10 mouse cellular contexts compared by ENCODE assay signal in genomic region chr6:125160558-125160853, GRCm38 (mm10). TPM values are rescaled to one million over a fixed set of nuclear protein-coding genes. Genes with fewer than 3 reads are reported as not detected.
DNase-seq lines count a peak whose midpoint lies in the region; ATAC-seq lines count a peak whose summit lies in the region.
"Had no signal": no experiment of that assay in that cellular context is flagged by ENCODE, and none has a peak within 500 bp of the region (broad histone marks: within the 10 kb centered on the region; RNA-seq: fewer than 3 reads in every experiment).

No protein-coding gene starts in this region.

- H3K27ac ChIP-seq in heart, embryonic 12.5 days (ENCODE audit: poor library complexity, severe bottlenecking) = peak overlapping the region; percentile 82
- H3K27ac ChIP-seq in intestine, embryonic 15.5 days = peak overlapping the region; percentile 62

- 31% methylated on average over 10 of the region's 10 CpGs for WGBS in heart, embryonic 12.5 days
- WGBS in intestine, embryonic 15.5 days = 43% methylated on average over 10 of the region's 10 CpGs

- no peaks in the 10 kb centered on the region for H3K9me3 ChIP-seq in heart, embryonic 12.5 days (replicated peaks)
- no peaks in the 10 kb centered on the region for H3K9me3 ChIP-seq in intestine, embryonic 15.5 days

- no peak for DNase-seq in heart, adult 8-10 months (ENCODE audit: low spot score)
- peak; percentile 25 for DNase-seq in urinary bladder, postnatal 25 days (ENCODE audit: low spot score)
- DNase-seq in urinary bladder, postnatal 14 days (ENCODE audit: low spot score) = no peak
- DNase-seq in right cerebral cortex, adult 18-20 months = no peak
- no peak for DNase-seq in cerebellum, adult 8-10 months
- no peak for DNase-seq in right cerebral cortex, postnatal 36 days (ENCODE audit: low spot score in 2 of 2)
- DNase-seq: cerebellum, adult 11-12 months; right cerebral cortex, postnatal 25 days had no signal

- no peak overlapping the region for H3K4me2 ChIP-seq in heart, embryonic 12.5 days
- no peak overlapping the region for H3K4me2 ChIP-seq in intestine, embryonic 15.5 days (replicated peaks)

- peaks cover 31% of the 10 kb centered on the region for H3K4me1 ChIP-seq in heart, embryonic 12.5 days (replicated peaks)
- peaks cover 24% of the 10 kb centered on the region for H3K4me1 ChIP-seq in intestine, embryonic 15.5 days (replicated peaks)

- ATAC-seq in heart, embryonic 12.5 days (ENCODE audit: insufficient number of reproducible peaks, low FRiP score) = no peak
- ATAC-seq in intestine, embryonic 15.5 days = no peak

- peaks cover 70% of the 10 kb centered on the region for H3K36me3 ChIP-seq in heart, embryonic 12.5 days
- H3K36me3 ChIP-seq in intestine, embryonic 15.5 days = peaks cover 13% of the 10 kb centered on the region

- no peak overlapping the region; the same call in 1 of the 2 replicates for H3K9ac ChIP-seq in heart, embryonic 12.5 days
- no peak overlapping the region for H3K9ac ChIP-seq in intestine, embryonic 15.5 days

- no peaks in the 10 kb centered on the region for H3K27me3 ChIP-seq in heart, embryonic 12.5 days (replicated peaks)
- no peaks in the 10 kb centered on the region for H3K27me3 ChIP-seq in intestine, embryonic 15.5 days (replicated peaks)

- H3K4me3 ChIP-seq in heart, embryonic 12.5 days = no peak overlapping the region
- H3K4me3 ChIP-seq in intestine, embryonic 15.5 days (replicated peaks) = no peak overlapping the region

RNA-seq across cellular contexts. Expression of gene Gapdh, which starts 5.8 kb away (rescaled TPM):
- polyA plus RNA-seq in heart, embryonic 12.5 days (2016; fragmentation: Nextera tagmentation; extraction: Ambion mirVana) = 4,345 and 4,378 TPM in 2 replicates
- total RNA-seq in heart, adult 8-10 months (2022) = 1,000 to 10,000 TPM; 4,410 to 5,784 (median 5,238) TPM
- polyA plus RNA-seq in intestine, embryonic 15.5 days (2015; fragmentation: Nextera tagmentation; extraction: Ambion mirVana) = 2,230 and 2,316 TPM in 2 replicates

RNA-seq across cellular contexts. Expression of gene Iffo1, which starts 15.5 kb away (rescaled TPM):
- polyA plus RNA-seq in heart, embryonic 12.5 days (2016; fragmentation: Nextera tagmentation; extraction: Ambion mirVana) = 11.3 and 11.8 TPM in 2 replicates
- 10 to 100 TPM in 2 of 4 experiments, 1 to 10 TPM in 2; 5.2 to 11.9 (median 9.4) TPM for total RNA-seq in heart, adult 8-10 months (2022)
- polyA plus RNA-seq in intestine, embryonic 15.5 days (2015; fragmentation: Nextera tagmentation; extraction: Ambion mirVana) = 6.9 and 7.2 TPM in 2 replicates

RNA-seq across cellular contexts. Expression of gene Nop2, which starts 28.8 kb away (rescaled TPM):
- 55.0 and 56.2 TPM in 2 replicates for polyA plus RNA-seq in heart, embryonic 12.5 days (2016; fragmentation: Nextera tagmentation; extraction: Ambion mirVana)
- 10 to 100 TPM; 16.5 to 21.5 (median 20.3) TPM for total RNA-seq in heart, adult 8-10 months (2022)
- polyA plus RNA-seq in intestine, embryonic 15.5 days (2015; fragmentation: Nextera tagmentation; extraction: Ambion mirVana) = 68.1 and 70.3 TPM in 2 replicates

RNA-seq across cellular contexts. Expression of gene Ncapd2, which starts 31.0 kb away (rescaled TPM):
- 99.0 and 112 TPM in 2 replicates for polyA plus RNA-seq in heart, embryonic 12.5 days (2016; fragmentation: Nextera tagmentation; extraction: Ambion mirVana)
- total RNA-seq in heart, adult 8-10 months (2022) = 10 to 100 TPM; 14.3 to 18.7 (median 15.6) TPM
- 83.3 and 96.9 TPM in 2 replicates for polyA plus RNA-seq in intestine, embryonic 15.5 days (2015; fragmentation: Nextera tagmentation; extraction: Ambion mirVana)

RNA-seq across cellular contexts. Expression of gene Mrpl51, which starts 31.1 kb away (rescaled TPM):
- polyA plus RNA-seq in heart, embryonic 12.5 days (2016; fragmentation: Nextera tagmentation; extraction: Ambion mirVana) = 217 and 218 TPM in 2 replicates
- total RNA-seq in heart, adult 8-10 months (2022) = 100 to 1,000 TPM; 313 to 324 (median 318) TPM
- 267 and 273 TPM in 2 replicates for polyA plus RNA-seq in intestine, embryonic 15.5 days (2015; fragmentation: Nextera tagmentation; extraction: Ambion mirVana)
